Mouse (Mus musculus) embryo, embryonic 11 days (tissue): ENCODE results near the gene Tnfrsf13b.
"Not testable (repeated sequence)": the region's sequence is repeated elsewhere in the genome, so short reads cannot be mapped to it uniquely, and the experiment has no call there.

Source experiments
- DNase-seq: peaks from one replicate; pipeline ENCODE4 v3.0.0-alpha.2; 2015

Tnfrsf13b gene

DNA sequence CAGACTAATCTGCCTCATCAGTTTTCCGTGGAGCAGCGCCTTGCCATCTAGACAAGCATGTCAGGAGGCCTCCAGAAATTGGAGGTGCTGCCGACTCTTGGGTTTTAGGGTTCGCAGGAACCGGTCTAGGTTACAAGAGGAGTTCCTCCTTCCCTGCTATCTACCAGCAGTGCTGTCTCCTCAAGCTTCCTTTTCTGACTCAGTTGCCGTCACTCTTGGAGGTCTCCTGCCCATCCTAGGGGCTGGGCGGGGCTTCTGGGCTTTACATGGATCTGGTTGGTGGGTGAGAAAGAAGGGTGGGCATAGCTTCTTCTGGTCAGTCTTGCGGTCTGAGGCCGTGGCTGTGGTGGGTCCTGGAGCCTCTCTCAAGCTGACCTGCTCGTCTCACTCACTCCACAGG, 2.8 kb downstream of the Tnfrsf13b start:
- no peak for DNase-seq

DNA sequence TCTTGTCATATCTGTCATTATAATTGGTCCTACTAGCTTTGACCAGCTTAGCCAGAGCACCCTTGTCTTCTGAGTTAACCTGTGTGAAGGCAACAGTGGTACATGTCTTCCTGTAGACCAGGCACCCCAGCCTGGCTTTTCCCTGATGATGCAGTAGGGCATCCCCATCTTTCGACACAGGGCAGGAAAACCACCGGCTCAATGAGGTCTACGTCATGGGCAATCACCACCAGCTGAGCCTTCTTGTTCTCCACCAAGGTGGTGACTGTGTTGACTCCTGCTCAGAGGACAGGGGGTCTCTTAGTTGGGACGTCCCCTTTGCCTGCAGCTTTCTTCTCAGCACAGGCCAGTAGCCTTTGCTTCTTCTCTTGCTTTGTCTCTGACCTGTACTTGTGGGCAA, 4.1 kb downstream of the Tnfrsf13b start:
- not testable (repeated sequence) for DNase-seq

DNA sequence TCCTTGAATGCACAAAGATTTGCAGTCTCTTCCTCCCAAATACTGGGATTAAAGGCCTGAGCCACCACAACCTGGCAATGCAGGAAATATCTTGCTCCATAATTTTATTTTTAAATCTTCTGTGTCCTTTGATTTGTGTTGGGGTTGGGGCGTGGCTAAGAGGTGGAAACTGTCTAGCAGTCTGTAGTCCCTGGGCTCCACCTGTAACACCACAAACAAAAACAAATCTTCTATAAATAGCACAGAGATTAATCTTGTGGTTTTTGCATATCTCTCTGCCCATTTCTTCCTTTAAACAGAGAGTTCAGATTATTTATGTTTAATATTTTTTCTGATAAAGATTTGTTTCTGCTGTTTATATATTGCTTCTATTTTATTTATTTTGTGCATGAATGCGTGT, 6.4 kb downstream of the Tnfrsf13b start:
- no peak for DNase-seq

DNA sequence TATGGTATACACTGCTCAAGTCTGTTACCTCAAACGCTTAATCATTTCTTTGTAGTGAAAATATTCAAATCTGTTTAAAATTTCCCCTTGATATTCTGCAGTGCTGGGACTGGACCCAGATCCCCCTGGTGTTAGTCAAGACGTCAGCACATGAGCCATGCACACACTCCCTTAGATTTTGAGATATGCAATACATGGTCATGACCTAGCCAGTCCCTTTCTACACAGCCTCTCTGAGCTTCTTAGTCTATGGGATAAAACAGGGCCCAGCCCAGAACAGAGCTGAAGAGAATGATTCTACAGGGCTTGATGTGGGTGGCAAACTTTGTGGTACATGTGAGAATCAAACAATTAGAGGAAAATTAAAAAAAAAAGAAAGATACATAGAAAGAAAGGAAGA, 15.1 kb downstream of the Tnfrsf13b start:
- DNase-seq = no peak

DNA sequence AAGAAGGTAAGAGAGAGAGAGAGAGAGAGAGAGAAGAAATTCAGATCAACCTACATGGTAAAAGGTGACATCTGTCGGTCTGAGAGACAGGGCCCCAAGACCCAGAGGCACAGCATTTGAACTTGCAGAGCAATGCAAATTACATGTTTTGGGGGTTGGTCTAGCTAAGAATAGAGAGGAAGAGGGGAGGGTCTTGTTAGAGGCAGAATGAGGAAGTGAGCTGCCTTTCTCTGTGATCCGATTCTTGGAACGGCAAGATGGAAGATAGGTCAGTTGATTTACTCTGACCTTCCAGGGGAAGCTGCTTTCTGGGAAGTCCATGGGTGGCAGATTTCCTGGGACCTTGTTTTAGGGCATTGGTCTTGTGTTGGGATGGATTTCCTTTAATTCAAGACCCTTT, 15.7 kb downstream of the Tnfrsf13b start:
- DNase-seq = no peak

DNA sequence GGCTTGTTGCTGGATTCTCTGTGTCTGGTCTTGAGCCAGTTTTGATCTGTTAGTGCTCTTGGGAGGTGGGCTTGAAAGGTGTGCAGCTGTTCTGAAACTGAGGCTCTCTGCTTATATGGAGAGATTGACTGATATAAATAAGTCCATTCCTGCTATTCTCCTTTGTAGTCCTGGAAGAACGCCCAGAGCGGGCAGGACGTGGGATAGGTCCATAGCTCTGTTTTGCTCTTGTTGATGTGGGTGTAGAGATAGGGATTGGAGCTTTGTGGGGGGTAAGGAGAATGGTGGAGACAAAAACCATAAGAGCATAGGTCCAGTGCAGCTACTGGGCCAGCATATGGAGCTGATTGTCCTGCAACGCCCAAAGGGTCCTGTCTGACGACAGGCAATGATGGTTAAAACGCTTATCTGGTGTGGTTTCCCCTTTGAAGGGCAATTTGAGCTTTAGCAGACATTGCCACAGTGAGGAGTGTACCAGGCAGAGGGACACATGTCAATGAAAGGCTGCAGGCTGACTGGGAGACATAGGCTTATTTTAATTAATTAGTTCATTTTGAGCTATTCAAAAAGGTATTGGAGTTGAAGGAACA, 16.5 kb downstream of the Tnfrsf13b start:
- DNase-seq = no peak

DNA sequence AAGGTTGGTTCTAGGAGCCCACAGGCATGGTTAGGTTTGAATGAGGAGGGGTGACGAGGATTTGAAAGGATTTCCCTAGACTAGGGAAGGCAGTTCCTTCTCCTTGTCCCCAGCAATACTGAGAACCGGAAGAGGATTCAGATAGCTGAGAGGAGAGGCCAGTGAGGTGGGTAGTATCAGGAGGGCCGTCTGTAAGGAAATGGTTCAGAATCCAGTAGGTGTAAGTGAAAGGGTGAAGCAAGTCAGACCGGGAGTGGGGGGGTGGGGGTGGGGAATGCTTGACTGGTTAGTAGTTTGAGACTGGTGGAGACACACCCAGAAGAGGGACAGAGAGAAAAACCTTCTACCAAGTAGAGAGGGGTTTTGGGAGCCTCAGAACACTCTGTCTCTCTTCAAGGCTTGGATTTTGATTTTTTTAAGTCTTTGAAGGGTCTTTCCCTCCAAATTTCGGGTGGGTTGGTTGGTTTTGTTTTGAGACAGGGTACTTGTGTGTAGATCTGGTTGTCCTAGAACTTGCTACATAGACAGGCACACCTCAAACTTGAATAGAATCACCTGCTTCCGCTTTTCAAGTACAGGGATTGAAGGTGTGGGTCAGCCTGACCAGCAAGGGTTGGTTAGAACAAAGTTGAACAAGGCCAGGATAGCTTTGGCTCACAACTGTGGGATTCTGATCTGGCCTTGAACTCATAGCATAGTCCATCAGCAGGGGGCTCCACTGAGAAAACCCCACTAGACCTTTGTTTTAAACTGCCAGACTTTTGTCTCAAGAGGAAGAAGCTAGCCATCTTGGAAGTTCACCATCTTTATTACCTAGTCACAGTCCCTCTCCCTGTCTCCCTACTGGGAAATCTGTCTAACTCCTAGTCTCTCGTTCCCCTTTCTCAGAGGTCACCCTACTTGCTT, 17.3 kb downstream of the Tnfrsf13b start:
- no peak for DNase-seq

DNA sequence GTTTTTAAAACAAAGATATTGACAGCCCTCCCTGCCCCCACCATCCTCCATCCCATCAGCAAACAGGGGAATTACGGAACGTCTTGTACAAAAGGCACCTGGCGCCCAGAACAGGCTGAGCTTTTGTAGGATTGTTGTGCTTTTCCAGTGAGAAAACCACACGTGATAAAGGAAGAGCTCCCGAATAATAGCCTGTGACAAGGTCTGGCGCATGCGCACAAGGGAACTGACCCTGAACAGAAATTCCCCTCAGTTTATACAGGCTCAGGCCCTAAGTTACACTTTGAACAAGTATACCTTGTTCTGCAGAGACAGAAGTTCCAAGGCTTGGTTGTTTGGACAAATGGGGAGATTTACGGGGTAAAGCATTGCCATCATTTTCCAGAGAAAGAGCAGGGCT, 19.0 kb downstream of the Tnfrsf13b start:
- DNase-seq = no peak

DNA sequence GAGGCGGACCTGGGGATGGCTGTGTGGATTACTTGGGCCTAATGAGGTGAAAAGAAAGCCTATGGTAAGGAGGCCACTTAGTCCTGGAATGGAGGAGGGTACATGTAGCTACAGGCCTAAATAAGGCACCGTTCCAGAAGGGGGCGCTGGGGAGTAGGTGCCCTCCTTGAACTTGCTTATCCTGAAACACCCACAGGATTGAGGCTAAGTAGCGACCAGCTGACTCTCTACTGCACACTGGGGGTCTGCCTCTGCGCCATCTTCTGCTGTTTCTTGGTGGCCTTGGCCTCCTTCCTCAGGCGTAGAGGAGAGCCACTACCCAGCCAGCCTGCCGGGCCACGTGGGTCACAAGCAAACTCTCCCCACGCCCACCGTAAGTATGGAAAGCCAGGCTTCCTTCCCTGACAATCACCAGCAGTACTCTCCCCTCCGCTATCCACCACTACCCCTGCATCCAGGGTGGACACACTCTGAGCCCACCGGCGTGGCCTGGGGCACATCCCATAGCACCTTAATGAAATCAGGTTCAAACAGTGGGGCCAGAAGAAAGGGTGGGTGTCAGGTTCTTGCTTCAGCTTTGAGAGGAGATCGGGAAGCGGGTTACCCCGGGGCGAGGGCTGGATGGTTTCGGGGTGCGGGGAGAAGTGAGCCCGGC, 20.2 kb downstream of the Tnfrsf13b start:
- peak; percentile 68 for DNase-seq

DNA sequence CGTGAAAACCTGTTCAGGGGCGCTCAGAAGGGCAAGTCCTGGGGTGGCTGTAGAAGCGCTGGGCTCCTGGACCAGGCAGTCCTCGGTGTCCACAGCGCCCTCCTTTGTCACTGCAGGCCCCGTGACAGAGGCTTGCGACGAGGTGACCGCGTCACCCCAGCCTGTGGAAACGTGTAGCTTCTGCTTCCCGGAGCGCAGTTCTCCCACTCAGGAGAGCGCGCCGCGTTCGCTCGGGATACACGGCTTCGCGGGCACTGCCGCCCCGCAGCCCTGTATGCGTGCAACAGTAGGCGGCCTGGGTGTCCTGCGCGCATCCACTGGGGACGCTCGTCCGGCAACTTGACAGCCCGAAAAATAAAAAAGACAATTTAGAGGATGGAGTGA, 20.7 kb downstream of the Tnfrsf13b start:
- DNase-seq = peak; percentile 57

DNA sequence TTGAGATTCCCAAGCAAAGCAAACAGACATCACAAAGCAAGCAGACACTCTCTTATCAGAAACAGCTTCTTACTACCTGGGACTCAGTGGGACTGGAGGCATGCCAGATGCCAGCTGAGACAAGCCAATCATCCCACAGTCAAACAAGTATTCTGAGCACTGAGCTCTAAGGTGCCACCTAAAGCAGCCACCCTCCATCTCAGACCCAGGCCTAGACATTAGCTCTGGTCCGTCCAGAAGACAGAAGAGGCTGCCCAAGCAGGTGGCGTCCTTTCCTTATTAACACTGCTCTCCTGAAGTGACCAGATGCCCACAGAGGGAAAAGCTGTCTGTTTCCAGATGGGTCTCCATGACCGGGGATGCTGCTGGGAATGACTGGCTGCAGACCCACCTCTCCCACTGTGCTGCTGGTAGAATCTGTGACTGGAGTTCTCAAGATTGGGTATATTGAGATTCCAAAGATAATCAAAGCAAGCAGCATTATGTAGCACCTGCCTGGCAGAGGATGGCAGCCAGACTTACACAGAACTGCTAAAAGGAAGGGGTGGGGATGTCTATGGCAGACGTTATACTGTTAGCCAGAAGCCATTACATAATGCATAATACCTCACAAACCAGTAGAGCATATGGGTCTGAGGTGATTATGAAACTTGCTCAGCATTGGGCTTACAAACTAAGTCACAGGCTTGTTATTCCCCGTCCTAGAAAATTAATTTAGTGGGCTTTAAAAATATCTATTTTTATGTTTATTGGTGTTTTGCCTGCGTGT, 23.9 kb downstream of the Tnfrsf13b start:
- no peak for DNase-seq

DNA sequence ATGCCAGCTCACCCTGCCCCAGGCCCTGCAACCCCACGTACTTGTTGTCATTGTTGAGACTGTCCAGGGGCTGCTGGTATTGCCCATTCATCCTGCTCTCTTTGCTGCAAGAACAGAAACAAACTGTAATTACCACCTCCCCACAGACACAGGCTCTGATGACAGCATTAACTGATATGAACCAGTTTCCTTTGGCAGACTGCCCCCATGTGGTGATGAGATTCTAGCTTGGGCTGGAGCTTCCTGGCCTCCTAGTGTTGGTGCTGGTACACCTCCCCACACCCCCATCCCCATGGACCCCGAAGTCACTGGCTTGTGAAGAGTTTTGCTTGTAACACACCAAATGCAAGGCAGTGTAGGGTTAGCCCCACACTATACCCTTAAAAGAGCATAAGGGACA, 29.2 kb downstream of the Tnfrsf13b start:
- DNase-seq = no peak

DNA sequence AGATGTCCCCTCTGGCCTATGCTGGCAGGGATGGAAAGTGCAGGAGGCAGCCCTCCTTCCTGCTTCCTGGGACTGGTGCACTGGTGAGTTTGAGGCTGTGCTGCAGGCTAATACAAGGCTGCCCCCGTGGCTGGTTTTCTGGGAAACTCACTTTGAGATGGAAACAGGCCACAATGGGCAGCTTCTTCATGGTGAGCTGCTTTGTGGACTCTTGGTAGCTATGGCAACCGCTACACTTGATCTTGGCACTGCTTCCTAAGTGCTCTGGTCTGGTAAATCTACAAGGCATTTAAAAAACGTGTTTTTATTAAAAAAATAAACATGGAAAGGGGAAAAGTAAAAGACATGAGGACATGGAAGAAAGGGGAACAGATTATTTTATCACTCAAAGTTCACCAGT, 31.6 kb downstream of the Tnfrsf13b start:
- DNase-seq = no peak

DNA sequence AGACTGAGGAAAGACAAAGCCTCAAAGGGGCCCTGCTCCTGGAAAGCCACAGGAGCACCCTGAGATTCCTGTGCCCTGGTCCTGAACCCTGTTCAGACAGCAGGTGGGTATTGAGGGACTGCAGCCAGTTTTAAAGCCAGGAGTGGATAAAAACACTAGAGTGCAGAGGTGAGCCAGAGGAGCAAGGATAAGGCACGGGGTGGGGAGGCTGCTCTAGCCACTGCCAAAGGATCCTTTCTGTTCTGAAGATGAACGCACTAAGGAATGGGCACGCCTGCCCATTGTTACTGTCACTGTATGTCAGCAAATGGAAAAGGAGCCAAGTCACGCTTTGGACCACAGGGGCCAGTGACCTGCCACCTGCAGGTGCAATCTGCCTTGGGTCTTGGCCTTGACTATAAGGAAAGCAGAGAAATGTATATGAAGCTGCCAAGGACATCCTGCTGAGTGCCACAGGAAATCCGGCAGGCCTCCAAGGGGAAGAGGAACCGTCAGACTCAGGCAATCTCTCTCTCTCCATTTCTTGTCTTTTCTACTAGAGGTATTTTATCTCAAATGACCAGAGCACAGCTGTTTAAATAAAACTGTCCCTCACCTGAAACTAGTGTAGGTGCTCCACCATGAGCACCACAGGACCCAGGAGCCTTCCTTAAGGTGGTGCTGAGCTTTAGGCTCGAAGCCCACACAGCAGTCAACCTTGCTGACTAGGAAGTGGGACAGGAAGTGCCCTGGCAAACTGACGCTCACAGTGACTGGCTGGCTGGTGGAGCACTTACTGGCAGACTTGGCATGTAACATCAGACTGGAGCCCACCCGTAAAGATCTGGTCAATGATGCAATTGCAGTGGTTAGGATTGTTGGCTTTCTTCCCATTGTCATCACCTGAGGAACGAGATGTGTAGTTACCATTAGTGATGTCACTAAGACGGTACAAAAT, 33.5 kb downstream of the Tnfrsf13b start:
- DNase-seq = no peak

DNA sequence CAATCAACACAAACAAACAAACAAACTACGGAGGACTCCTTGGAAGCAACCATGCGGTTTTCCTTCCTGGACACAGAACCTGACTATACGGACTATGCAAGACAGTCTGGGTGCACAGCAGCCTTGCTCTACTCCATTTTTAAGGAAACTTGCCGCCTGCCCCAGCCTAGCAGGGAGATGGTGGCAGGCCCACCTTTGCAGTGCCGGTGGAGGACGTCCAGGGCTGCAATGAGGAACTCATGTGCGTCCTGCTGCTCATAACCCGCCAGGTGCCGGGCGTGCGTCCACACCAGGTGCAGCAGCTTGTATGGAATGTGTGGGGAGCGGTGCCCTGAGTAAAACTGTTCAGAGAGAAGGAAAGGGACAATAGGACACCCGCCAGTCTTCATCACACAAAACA, 34.6 kb downstream of the Tnfrsf13b start:
- DNase-seq = no peak

DNA sequence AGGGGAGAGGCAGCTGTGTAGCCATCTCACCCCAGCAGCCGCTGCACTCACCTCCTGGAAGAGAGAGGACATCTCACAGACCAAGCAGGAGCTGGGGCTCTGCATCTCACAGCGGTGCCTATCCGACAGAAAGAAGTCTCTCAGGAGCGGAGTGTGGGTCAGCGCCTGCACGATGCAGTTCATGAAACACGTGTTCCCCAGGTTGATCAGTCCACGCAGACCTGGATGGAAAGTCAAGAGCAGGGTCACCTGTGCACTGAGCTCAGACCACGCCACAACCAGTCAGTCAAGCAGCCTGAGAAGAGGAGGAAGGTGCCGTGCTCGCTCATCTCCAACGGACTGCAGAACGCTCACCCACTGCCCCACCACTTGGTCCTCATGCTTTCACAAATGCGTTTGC, 36.2 kb downstream of the Tnfrsf13b start:
- DNase-seq = no peak

DNA sequence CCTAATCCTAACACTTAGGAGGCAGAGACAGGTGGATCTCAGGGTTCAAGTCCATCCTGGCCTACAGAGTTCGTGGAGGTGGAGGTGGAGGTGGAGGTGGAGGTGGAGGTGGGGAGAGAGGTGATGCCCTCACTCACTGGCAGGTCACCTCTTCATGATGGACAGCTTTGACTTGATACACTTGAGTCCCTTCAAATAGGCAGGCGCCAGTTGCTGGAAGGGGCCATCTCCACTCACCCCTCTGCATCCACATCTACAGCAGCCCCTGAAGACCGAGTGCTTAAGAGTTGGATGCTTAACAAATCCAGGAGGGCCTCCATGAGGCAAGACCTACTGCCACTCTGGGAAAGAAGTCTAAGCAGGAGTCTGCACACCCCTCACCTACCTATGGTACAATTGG, 36.8 kb downstream of the Tnfrsf13b start:
- no peak for DNase-seq

DNA sequence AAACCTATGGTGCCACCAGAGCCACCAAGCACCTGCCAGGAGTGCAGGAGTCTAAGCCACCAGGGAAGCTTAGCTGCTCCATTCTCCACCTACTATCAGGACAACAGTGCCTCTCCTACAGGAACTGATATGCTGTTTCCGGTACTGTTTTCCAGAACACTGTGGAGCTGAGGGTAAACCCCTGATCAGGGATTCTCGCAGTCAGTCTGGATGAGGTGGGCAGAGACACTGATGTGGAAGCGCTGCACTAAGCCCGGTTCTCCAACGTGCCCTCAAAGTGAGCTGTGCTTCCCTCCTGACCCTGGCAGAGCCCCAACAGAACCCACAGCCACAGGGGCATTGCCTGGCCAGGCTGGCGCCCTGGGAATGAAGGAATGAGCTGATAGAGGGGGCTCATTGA, 37.8 kb downstream of the Tnfrsf13b start:
- no peak for DNase-seq

DNA sequence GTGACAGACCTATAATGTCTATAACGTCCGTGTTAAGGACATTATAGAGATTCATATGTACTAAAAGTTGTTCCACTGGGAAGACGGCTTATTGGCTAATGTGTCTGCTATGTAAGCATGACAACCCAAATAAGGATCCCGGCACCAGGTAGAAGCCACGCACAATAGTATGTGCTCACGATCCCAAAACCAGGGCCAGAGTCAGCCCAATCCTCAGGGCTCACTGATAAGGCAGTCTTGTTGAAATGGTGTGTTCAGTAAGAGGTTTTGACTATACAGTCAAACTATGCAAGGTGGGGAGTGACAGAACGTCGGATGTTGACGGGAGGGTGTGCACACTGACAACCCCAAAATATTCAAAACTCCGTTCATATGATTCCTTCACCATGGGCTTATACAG, 38.3 kb downstream of the Tnfrsf13b start:
- no peak for DNase-seq

DNA sequence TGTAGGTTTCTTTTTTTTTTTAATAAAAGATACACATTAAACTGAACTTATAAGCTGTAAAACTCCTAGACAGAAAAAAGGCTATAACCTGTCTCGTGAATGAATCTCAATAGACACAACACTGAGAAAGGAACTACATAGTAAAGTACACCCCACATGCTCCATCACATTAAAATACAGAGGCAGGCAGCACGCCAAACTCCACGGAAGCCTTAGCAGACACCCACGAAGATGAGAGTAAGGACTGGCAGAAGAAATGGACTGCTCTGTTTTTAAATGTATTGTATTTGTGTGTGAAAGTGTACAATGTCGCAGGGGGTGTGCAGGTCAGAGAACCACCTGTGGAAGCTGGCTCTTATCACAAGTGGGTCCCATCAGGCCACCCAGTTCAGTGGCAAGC, 43.6 kb downstream of the Tnfrsf13b start:
- DNase-seq = no peak

DNA sequence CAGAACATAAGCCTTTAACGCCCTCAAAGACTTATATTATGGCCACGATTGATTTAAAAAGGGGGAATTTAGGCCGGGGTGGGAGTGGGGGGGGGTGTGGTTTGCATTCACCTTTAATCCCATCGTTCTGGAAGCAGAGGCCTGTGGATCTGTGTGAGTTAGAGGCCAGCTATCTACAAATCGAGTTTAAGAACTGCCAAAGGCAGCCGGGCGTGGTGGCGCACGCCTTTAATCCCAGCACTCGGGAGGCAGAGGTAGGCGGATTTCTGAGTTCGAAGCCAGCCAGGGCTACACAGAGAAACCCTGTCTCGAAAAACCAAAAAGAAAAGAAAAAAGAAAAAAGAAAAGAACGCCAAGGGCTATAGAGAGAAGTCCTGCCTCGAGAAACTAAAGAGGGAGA, 46.9 kb downstream of the Tnfrsf13b start:
- not testable (repeated sequence) for DNase-seq

DNA sequence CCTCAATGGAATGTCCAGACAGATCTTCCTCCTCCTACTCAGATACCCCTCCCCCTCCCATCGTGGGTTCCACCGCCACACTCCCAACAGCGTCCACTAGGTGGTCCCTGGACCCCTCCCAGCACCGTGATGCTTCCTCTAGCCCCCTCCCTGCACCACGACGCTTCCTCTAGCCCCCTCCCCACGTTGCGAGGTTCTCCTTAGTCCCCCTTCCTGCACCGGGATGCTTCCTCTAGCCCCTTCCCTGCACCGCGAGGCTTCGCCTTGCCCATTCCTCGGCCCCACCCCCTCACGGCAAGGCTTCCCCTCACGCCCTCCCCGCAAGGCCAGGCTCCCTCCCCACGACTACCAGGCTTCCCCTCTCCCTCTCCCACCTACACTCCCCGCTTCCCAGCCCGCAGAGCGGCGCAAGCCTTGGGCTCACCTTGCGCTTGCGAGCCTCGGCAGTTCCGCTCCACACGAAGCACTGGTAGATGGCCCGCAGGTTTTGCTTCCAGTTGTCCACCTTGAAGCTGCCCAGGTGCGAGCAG, 47.8 kb downstream of the Tnfrsf13b start:
- DNase-seq = peak; percentile 88
